Mouse (Mus musculus) heart, adult 2 months (tissue): ENCODE data around the gene Bnc1. TPM values are rescaled to one million over a fixed set of nuclear protein-coding genes. Genes with fewer than 3 reads are reported as not detected.

Experiments used
- DNase-seq, 2 experiments: peaks; one replicate each; pipeline ENCODE4 v3.0.0; 2021
- H3K27ac ChIP-seq: fragments of 200-600 bp; 2 replicates; pipeline ENCODE4 v1.8.1; 2022
- H3K27me3 ChIP-seq: fragments of 200-500 bp; 2 replicates; pipeline ENCODE4 v1.6.1; 2012; ENCODE audit warnings: mild to moderate bottlenecking, low read length, inconsistent platforms, mixed read lengths; ENCODE audit not compliant: control insufficient read depth, insufficient read depth
- H3K36me3 ChIP-seq: fragments of 200-500 bp; 2 replicates; pipeline ENCODE4 v1.6.1; 2012; ENCODE audit warnings: low read length, inconsistent platforms; ENCODE audit not compliant: control insufficient read depth, insufficient read depth
- H3K4me1 ChIP-seq: fragments of 200-500 bp; 2 replicates; pipeline ENCODE4 v1.6.1; 2011; ENCODE audit warnings: low read length; ENCODE audit not compliant: control insufficient read depth, insufficient read depth
- H3K4me3 ChIP-seq: fragments of 200-600 bp; 2 replicates; pipeline ENCODE4 v1.8.1; 2022
- H3K79me2 ChIP-seq: fragments of 200-500 bp; replicated peaks from 2 replicates; pipeline ENCODE4 v1.6.1; 2012; ENCODE audit warnings: mild to moderate bottlenecking, inconsistent platforms, low read length, moderate library complexity, mixed read lengths; ENCODE audit not compliant: control insufficient read depth, insufficient read depth
- H3K9ac ChIP-seq: fragments of 200-500 bp; 2 replicates; pipeline ENCODE4 v1.6.1; 2012; ENCODE audit warnings: low read depth, mild to moderate bottlenecking, control low read depth, inconsistent platforms, low read length, mixed read lengths
- CTCF ChIP-seq: fragments of 200-600 bp; IDR thresholded peaks from 2 replicates; pipeline ENCODE4 v1.8.1; 2022; ENCODE audit warnings: antibody characterized with exemption, mild to moderate bottlenecking, moderate library complexity
- EP300 ChIP-seq: fragments of 200-500 bp; IDR thresholded peaks from 2 replicates; pipeline ENCODE4 v1.6.1; 2011; ENCODE audit warnings: low read depth, low read length, control low read depth; ENCODE audit not compliant: insufficient read depth
- POLR2A ChIP-seq: fragments of 200-500 bp; IDR thresholded peaks from 2 replicates; pipeline ENCODE4 v1.6.1; 2011; ENCODE audit warnings: mild to moderate bottlenecking, low read depth, low read length, control low read depth; ENCODE audit not compliant: insufficient read depth
- WGBS: fragments of 180-500 bp; shearing (Covaris S2); methylation state at CpG from one replicate; pipeline ENCODE4 v1.1.7; 2018; 5-methylcytosine and 5-hydroxymethylcytosine counted together
- intact Hi-C: fragments of 180-260 bp; cut with DNase I; formaldehyde crosslinking; loops from one replicate; pipeline ENCODE4 v1.15.1; 2025
- polyA plus RNA-seq: library from polyadenylated mRNA; depleted of rRNA; stranded (reverse); fragments of >200 nt; gene quantifications from 2 replicates; pipeline ENCODE4 v1.2.3, GENCODE M21; 2012
- total RNA-seq, 2 experiments: library from RNA; stranded (reverse); gene quantifications; 2 replicates each; pipeline ENCODE4 v1.2.3; 2021

The Bnc1 gene
- total and polyA plus RNA-seq, 3 experiments, result 0.57 to 1.4 (median 0.82) TPM

DNA sequence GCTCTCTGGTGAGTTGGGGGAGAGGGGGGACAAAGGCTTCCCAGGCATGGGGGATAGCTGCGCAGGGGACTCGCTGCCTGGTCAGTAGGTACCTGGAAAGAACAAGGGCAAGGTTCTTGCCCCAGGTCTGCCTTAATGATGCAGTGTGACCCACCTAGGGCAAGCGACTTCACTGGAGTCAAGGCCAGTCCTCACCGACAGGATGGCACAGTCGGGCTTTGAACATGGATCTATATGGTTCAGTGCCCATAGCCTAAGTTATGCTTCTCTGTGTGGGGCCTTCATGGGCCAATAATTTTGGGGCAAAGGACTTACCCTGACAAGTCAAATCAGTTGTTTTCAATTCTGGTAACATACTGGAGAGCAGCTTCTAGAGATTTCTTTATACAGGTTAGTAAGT, 57.3 kb downstream of the Bnc1 start:
- 32% methylated on average over 5 of the region's 5 CpGs for WGBS
- Histone ChIP-seq H3K79me2 (no peaks in the 10 kb centered on the region), H3K4me1 (no peaks in the 10 kb centered on the region), H3K9ac (peak overlapping the region; percentile 49; the same call in 1 of the 2 replicates), H3K27me3 (no peaks in the 10 kb centered on the region), H3K36me3 (peaks cover 2% of the 10 kb centered on the region; the same call in 1 of the 2 replicates), H3K4me3 (peak overlapping the region; percentile 95; the same call in 1 of the 2 replicates), H3K27ac (no peak overlapping the region; the same call in 1 of the 2 replicates)
- TF ChIP-seq POLR2A (no peak), EP300 (no peak), CTCF (no peak)
- no peak for DNase-seq
- intact Hi-C loops, result loop anchor here (5.0 kb wide), 1 partner anchor 68 kb away; no protein-coding TSS in a partner anchor

DNA sequence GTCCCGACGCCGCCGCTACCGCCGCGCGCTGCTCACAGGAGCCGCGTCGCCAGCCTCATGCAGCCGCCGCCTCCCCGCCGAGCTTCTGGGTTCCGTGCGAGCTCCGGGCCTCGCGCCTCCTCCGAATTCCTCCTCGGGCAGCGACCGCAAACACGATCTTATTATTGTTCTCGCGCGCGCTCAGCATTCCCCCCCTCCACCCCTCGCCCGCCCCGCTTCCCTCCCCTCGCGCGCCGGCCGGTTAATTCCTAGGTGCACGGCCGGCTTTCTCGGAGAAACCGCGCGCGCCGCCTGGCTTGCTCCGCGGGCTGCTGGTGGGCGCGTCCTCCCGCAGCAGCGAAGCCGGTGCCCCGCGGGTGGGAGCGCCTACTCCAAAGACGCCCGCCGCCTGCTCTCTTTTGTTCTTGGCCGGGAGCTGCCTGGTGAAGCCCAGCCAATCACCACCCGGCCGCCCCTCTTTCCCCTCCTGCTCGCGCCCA, 57.8 kb downstream of the Bnc1 start, which contains the start of gene Hdgfl3:
TSS of gene Hdgfl3 (minus strand) at position 207 of the 479 bp plus-strand sequence.
- Histone ChIP-seq H3K27ac (peak within 1 kb of the TSS; percentile 81), H3K79me2 (no peaks in the 10 kb centered on the region), H3K36me3 (peaks cover 2% of the 10 kb centered on the region; the same call in 1 of the 2 replicates), H3K27me3 (no peaks in the 10 kb centered on the region), H3K4me3 (peak within 1 kb of the TSS; percentile 95), H3K9ac (peak within 1 kb of the TSS; percentile 88), H3K4me1 (no peaks in the 10 kb centered on the region)
- DNase-seq, result peak; percentile 86 to 88
- WGBS, result under 1% methylated on average over 61 of the region's 63 CpGs
- intact Hi-C loops, result loop anchor here (5.0 kb wide), 1 partner anchor 67 kb away; no protein-coding TSS in a partner anchor
- TF ChIP-seq EP300, result no peak
- peak; percentile 35 for TF ChIP-seq CTCF
- peak; percentile 55; the same call in 1 of the 2 replicates for TF ChIP-seq POLR2A

DNA sequence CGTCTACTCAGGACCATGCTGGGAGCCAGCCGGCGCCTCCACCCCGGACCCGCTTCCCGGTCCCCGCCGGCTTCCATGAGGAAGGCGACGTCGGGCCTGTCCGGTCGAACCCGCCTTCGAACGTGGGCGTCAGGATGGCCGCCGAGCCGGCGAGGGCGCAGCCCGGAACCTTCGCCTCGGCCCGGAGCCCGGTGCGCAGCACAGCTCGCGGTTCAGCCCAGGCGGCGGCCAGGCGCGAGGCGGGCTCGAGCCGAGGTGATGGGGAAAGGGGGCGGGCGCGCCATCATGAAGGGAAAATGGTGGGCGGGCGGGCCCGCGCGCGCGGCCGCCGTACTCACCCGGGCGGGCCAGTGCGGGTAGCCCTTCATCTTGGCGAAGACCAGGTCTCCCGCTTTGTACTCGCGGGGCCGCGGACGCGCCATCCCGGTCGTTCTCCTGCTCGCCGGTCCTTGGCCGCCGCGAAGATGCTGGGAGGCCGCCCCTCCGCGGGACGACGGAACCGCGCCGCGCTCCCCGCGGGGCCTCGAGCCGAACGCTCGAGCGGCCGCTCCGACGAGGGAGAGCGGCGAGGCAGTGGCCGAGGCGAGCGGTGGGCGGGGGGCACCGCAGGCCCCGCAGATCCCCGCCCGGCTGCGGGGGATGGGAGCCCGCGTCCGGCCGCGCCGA, 58.4 kb downstream of the Bnc1 start:
- TF ChIP-seq CTCF (no peak), EP300 (no peak), POLR2A (no peak)
- intact Hi-C loops, result loop anchor here (2.0 to 5.0 kb wide), 3 partner anchors 66 to 145 kb away; partner anchors contain the start of genes 3110040N11Rik and Btbd1

DNA sequence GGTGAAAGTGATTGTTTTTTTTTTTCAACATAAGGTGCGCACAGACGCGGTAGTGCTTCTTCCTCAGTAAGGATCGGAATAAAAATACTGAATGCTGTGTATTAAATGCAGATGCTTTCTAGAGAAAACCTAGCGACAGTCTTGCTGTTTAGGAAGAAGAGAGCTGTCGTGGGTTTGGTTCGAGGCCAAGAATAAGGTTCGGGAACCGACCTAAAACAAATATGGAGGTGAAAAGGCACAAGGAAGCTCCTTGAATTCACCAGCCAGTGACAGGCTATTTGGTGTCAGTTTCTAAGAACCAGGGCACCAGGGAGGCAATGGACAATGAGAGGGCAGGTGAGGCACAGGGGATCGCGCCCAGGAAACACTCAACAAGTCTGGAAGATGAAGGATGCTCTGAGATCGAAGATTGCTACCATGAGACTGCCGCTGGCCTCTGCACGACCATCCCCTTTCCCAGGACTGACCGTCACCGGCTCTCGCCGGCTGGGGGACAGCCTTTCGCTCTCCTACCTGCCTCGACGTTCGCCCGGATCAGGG, 59.0 kb downstream of the Bnc1 start:
- no peak for TF ChIP-seq CTCF
- no peaks in the 10 kb centered on the region for H3K27me3 ChIP-seq
- peaks cover 2% of the 10 kb centered on the region; the same call in 1 of the 2 replicates for H3K36me3 ChIP-seq
- no peak for DNase-seq
- no peaks in the 10 kb centered on the region for H3K4me1 ChIP-seq
- peak overlapping the region; percentile 95 for H3K4me3 ChIP-seq
- H3K27ac ChIP-seq, result peak overlapping the region; percentile 81
- WGBS, result 6% methylated on average over 23 of the region's 23 CpGs
- H3K9ac ChIP-seq, result peak overlapping the region; percentile 88
- 0 out of 2 replicates have a peak, but pooled peaks cover 2% of the 10 kb centered on the region for H3K79me2 ChIP-seq
- intact Hi-C loops, result loop anchor here (2.0 to 5.0 kb wide), 3 partner anchors 66 to 144 kb away; partner anchors contain the start of genes 3110040N11Rik and Btbd1

More for the DNA sequence above, 58.4 kb downstream of the Bnc1 start:
- Histone ChIP-seq H3K79me2 (0 out of 2 replicates have a peak, but pooled peaks cover 2% of the 10 kb centered on the region), H3K36me3 (peaks cover 2% of the 10 kb centered on the region; the same call in 1 of the 2 replicates), H3K9ac (peak overlapping the region; percentile 88), H3K27me3 (no peaks in the 10 kb centered on the region), H3K4me3 (peak overlapping the region; percentile 95), H3K27ac (peak overlapping the region; percentile 81), H3K4me1 (no peaks in the 10 kb centered on the region)
- WGBS, result under 1% methylated on average over 99 of the region's 103 CpGs
- DNase-seq, result peak; percentile 80

DNA sequence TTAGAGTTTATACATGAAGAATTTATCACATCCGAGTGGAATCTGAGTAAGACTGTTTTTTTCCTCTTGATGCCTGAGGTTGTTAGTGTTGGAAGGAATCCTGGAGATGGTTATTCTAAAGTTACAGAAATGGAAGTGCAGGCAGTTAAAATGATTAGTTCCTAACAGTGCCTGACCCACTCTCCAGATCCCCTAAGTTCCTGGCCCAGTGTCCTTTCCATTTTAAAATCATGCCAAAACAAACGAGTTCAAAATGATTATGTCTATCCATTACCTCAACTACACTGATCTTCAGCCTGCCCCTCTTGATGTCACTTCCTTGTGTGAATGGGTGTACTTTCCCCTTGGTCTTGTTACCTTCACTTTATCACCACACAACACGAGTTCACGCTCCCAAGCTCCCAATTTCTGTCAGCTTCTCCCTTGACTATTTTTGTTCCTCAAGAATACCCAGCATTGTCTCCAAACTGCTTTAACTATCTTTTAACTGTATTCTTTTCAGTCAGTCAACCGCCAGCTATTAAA, 59.5 kb downstream of the Bnc1 start:
- H3K4me3 ChIP-seq, result peak overlapping the region; percentile 95
- no peaks in the 10 kb centered on the region for H3K27me3 ChIP-seq
- intact Hi-C loops, result loop anchor here (2.0 to 5.0 kb wide), 3 partner anchors 65 to 144 kb away; partner anchors contain the start of genes 3110040N11Rik and Btbd1
- H3K79me2 ChIP-seq, result 0 out of 2 replicates have a peak, but pooled peaks cover 2% of the 10 kb centered on the region
- DNase-seq, result no peak
- peak overlapping the region; percentile 81; the same call in 1 of the 2 replicates for H3K27ac ChIP-seq
- no peak for TF ChIP-seq CTCF
- no peak for TF ChIP-seq EP300
- TF ChIP-seq POLR2A, result no peak
- 41% methylated on average over 5 of the region's 5 CpGs for WGBS
- no peaks in the 10 kb centered on the region for H3K4me1 ChIP-seq
- peaks cover 2% of the 10 kb centered on the region; the same call in 1 of the 2 replicates for H3K36me3 ChIP-seq
- no peak overlapping the region for H3K9ac ChIP-seq
